Mouse (Mus musculus) urinary bladder, postnatal 36 days (tissue): ENCODE results near the gene Slc22a22.
A peak's percentile ranks its signal among the peaks of the same experiment; 100 is the strongest.

Source experiments
- DNase-seq, 2 experiments: peaks; one replicate each; pipeline ENCODE4 v3.0.0; 2022; ENCODE audit warnings: low spot score in 2 of 2, mixed read lengths in 1 of 2

Slc22a22 gene

DNA sequence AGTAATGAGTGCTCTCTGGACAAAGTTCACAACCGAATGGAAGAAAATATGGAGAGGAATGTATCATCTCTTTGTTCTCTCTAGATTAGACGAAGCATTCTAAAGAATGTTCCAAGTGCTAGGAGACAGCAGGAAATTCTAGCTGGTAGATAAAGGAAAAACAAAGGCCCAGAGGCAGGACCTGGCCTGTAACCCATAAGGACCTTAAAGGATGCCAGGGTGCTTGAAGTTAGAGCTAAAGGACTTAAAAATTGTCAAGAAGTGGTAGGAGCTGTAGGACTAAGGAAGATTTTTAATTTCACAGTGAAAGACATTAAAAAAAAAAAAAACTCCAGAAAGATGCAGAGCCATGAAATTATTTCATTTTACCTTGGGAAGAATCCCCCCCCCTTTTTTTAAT lies at the start of gene Slc22a22:
Gene Slc22a22, minus strand, starts transcription at position 101 of the 400 bp plus-strand sequence.
- DNase-seq: no peak

- DNase-seq: no peak
Measured at GRCm38 (mm10) chr15:57523510-57524298, 46.3 kb upstream of the Slc22a22 start.

- DNase-seq: no peak
Measured at GRCm38 (mm10) chr15:57522160-57522559, 44.7 kb upstream of the Slc22a22 start.

DNA sequence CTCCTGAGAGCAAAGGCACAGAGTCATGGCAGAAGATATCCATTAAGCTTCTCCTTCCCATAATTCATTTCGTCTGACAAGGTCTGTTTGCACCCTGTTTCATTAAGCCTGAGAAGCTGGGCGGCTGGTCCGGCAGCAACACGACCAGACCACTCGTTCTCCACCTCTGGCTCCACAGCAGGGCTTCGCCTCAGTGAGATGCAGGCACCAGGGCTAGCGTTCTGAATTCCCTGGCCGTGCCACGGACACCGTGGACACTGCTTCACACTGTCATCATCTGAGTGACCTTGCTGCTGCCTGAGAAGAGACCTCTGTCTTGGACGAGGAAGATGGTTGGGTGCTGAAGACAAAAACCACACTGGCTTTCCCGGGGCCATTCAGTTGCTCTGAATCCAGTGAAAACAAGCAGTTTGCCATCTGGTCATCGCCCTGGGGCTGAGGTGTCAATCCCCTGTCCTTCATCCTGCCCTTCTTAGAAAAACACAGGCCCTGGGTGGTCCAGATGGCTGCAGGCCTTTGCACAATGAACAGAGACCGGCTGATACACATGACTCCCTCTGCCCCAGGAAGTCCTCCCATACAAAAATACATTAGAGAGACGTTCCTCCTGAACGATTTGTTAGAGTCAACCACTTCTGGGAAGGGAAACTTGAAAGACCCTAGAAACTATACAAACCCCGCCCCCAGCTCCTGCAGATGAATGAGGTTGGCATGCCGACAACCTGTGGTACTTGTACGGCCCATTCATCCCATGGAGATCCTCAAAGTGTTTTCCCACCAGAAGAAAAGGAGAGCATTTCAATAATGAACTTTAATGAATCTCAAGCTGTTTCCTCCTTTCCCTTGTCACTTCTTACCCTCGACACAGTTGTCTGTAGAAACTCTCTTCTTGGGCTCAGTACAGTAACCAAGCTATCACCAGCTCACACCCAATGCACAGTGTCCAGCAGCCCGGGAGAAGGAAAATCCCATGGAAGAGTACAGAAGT lies 32.1 kb upstream of the Slc22a22 start:
- no peak for DNase-seq

- DNase-seq: peak; percentile 63 to 74
Measured at GRCm38 (mm10) chr15:57508242-57509184, 31.1 kb upstream of the Slc22a22 start.

GRCm38 (mm10) chr15:57504126-57504705 lies 26.8 kb upstream of the Slc22a22 start:
- no peak for DNase-seq

- DNase-seq: no peak
Measured at GRCm38 (mm10) chr15:57503656-57504055, 26.2 kb upstream of the Slc22a22 start.

DNA sequence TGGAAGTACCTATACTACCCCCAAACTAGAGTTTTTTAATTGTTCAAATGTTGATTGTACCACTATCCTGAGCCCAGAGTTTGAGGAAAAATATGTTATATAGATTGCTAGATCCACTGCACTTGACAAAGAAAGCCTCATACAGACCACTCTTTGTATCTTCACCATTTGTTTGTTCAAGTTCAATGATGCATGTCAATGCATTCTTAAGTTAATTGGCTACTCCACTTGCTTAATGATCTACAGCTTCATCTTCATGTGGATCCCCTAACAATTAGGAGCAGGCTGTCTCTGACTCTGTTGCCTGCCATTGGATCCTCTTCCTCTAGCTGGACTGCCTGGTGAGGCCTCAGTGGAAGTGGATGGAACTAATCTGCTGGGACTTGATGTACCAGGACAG lies 24.1 kb upstream of the Slc22a22 start:
- DNase-seq: no peak

GRCm38 (mm10) chr15:57496106-57496505 lies 18.7 kb upstream of the Slc22a22 start:
- DNase-seq: no peak

GRCm38 (mm10) chr15:57482509-57482908 lies 5.1 kb upstream of the Slc22a22 start:
- DNase-seq: no peak

DNA sequence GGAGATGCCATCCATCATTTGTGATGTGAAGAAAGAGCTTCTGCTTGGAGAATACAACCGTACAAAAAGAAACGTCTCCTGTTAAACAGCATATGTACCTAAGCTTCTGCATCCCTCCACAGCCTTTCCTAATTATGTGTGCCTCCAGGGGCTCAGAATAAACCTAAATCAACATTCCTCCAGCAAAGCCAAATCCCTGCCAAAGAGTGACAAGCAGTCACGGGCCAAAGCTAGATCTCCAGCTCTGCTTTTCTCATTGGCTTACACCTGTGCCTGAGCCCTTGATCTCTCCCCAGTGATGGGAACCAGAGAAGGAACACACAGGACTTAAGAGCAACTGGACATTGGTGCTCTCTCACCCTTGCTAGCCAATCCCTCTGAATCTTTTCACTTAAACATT lies 5.8 kb downstream of the Slc22a22 start:
- no peak for DNase-seq

- no peak for DNase-seq
Measured at GRCm38 (mm10) chr15:57465996-57466395, 11.4 kb downstream of the Slc22a22 start.

- no peak for DNase-seq
Measured at GRCm38 (mm10) chr15:57465061-57465460, 12.4 kb downstream of the Slc22a22 start.

DNA sequence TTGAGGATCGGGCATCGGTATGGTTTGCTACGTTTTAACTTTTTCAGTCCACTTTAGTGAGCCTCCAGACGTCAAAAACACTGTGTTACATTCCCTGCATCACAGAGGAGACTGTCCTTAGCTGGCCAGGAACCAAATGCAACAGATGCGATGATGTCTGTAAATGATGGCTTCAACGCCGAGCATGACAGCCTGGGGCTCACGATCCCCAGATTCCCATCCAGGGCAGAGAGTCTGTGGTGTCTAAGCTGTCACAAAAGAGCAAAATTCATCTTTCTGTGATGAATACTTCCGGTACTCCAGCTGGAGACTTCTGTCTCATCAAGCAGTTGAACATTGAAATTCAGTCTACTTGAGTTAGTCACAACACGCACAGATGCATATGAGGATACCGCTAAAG lies 13.4 kb downstream of the Slc22a22 start:
- DNase-seq: no peak

DNA sequence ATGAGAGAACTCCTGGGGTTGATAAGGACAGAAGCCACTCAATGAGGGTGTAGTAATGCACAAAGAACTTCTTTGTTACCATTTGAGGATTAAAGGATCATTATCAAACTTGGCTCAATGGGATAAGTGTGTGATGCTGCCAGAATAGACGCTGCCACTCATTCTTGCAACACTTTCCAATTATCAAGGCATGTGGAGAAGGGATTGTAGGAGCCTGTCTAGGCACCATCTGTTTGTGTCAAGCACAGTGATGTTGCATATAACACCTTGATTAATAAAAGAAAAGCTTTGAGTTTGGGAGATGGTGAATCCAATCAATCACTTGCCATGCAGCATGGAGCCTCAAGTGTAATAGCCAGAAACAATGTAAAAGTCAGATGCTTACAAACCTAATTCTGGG lies 16.1 kb downstream of the Slc22a22 start:
- no peak for DNase-seq

DNA sequence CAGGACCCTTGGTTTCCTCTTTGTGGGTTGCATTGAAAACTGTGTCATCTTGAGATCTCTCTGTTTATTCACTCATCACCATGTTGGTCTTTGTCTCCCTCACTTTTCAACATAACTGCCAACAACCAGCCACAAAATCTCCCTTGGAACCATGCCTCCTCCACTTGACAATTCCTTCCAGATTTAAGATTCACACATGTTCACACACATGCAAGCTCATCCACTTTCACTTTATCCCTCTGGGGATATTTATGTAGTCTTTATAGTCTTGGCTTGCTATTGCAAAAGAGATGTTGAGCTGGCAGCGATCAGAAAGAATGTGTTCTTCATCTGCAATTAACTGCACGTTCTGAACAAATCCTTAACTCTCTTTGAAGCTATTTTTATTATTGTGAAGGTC lies 20.1 kb downstream of the Slc22a22 start:
- no peak for DNase-seq

GRCm38 (mm10) chr15:57434710-57435404 lies 42.6 kb downstream of the Slc22a22 start:
- no peak for DNase-seq

- DNase-seq: no peak
Measured at GRCm38 (mm10) chr15:57408498-57408897, 68.9 kb downstream of the Slc22a22 start.

GRCm38 (mm10) chr15:57398439-57399148 lies 78.8 kb downstream of the Slc22a22 start:
- DNase-seq: no peak

GRCm38 (mm10) chr15:57394053-57394452 lies 83.4 kb downstream of the Slc22a22 start:
- DNase-seq: no peak
